Mouse (Mus musculus): ENCODE data around the gene Wdr49.

DNA sequence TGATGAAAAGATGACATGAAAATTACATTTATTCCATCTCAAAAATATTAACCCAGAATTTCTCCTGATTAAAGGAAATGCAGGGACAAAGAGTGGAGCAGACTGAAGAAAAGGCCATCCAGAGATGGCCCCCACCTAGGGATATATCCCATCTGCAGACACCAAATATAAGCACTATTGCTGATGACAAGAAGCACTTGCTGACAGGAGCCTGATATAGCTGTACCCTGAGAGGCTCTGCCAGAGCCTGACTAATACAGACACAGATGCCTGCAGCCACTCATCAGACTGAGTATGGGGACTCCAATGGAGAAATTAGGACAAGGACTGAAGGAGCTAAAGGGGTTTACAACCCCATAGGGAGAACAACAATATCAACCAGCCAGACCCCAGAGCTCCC is 206.8 kb downstream of the Wdr49 start:
- TF ChIP-seq CTCF (IDR thresholded peaks at IDR 0.05; ENCODE audit: low read depth, low read length) (no peak), GATA1 (IDR thresholded peaks at IDR 0.05; ENCODE audit: borderline replicate concordance, low read length) (no peak), POLR2AphosphoS5 (IDR thresholded peaks at IDR 0.05; ENCODE audit: insufficient replicate concordance, low read depth, low read length) (no peak), TAL1 (conservative IDR thresholded peaks at IDR 0.05; ENCODE audit: low read depth, low read length) (no peak), GATA2 (IDR thresholded peaks at IDR 0.05; ENCODE audit: borderline replicate concordance, low read depth, low read length) (no peak)

Measured in G1E (cell line).